Mouse (Mus musculus) heart, adult 2 months (tissue): ENCODE data around the gene Trmt61a. TPM values are rescaled to one million over a fixed set of nuclear protein-coding genes. Genes with fewer than 3 reads are reported as not detected.

Experiments used
- DNase-seq, 2 experiments: peaks; one replicate each; pipeline ENCODE4 v3.0.0; 2021
- H3K27ac ChIP-seq: fragments of 200-600 bp; 2 replicates; pipeline ENCODE4 v1.8.1; 2022
- H3K27me3 ChIP-seq: fragments of 200-500 bp; 2 replicates; pipeline ENCODE4 v1.6.1; 2012; ENCODE audit warnings: mild to moderate bottlenecking, low read length, inconsistent platforms, mixed read lengths; ENCODE audit not compliant: control insufficient read depth, insufficient read depth
- H3K36me3 ChIP-seq: fragments of 200-500 bp; 2 replicates; pipeline ENCODE4 v1.6.1; 2012; ENCODE audit warnings: low read length, inconsistent platforms; ENCODE audit not compliant: control insufficient read depth, insufficient read depth
- H3K4me1 ChIP-seq: fragments of 200-500 bp; 2 replicates; pipeline ENCODE4 v1.6.1; 2011; ENCODE audit warnings: low read length; ENCODE audit not compliant: control insufficient read depth, insufficient read depth
- H3K4me3 ChIP-seq: fragments of 200-600 bp; 2 replicates; pipeline ENCODE4 v1.8.1; 2022
- H3K79me2 ChIP-seq: fragments of 200-500 bp; replicated peaks from 2 replicates; pipeline ENCODE4 v1.6.1; 2012; ENCODE audit warnings: mild to moderate bottlenecking, inconsistent platforms, low read length, moderate library complexity, mixed read lengths; ENCODE audit not compliant: control insufficient read depth, insufficient read depth
- H3K9ac ChIP-seq: fragments of 200-500 bp; 2 replicates; pipeline ENCODE4 v1.6.1; 2012; ENCODE audit warnings: low read depth, mild to moderate bottlenecking, control low read depth, inconsistent platforms, low read length, mixed read lengths
- CTCF ChIP-seq: fragments of 200-600 bp; IDR thresholded peaks from 2 replicates; pipeline ENCODE4 v1.8.1; 2022; ENCODE audit warnings: antibody characterized with exemption, mild to moderate bottlenecking, moderate library complexity
- WGBS: fragments of 180-500 bp; shearing (Covaris S2); methylation state at CpG from one replicate; pipeline ENCODE4 v1.1.7; 2018; 5-methylcytosine and 5-hydroxymethylcytosine counted together
- intact Hi-C: fragments of 180-260 bp; cut with DNase I; formaldehyde crosslinking; loops from one replicate; pipeline ENCODE4 v1.15.1; 2025
- polyA plus RNA-seq: library from polyadenylated mRNA; depleted of rRNA; stranded (reverse); fragments of >200 nt; gene quantifications from 2 replicates; pipeline ENCODE4 v1.2.3, GENCODE M21; 2012; rRNA removed
- total RNA-seq, 2 experiments: library from RNA; stranded (reverse); gene quantifications; 2 replicates each; pipeline ENCODE4 v1.2.3; 2021

Gene Trmt61a
- total and polyA plus RNA-seq, 3 experiments, result 4.5 to 11.8 (median 5.4) TPM

DNA sequence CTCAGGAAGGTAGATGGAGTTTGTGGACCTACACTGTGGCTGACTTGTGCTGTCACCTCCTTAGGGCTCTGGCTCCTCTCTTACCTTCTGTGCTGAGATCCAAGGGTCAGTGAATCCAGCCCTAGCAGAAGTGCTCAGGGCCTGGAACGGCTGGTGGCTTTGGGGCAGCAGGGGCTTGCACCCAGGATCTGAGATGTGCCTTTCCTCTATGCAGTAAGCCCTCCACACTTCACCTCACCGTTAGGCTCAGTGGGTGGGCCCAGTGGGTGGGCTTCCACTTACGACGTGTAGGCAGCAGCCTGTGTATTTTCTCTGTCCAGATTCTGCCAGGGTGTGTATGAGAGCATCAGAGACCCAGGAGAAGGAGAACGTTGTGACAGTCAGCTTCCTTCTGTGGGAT, 55.0 kb downstream of the Trmt61a start:
- TF ChIP-seq CTCF, result no peak
- H3K27ac ChIP-seq, result peak overlapping the region; percentile 47; the same call in 1 of the 2 replicates
- no peak overlapping the region for H3K4me3 ChIP-seq
- no peaks in the 10 kb centered on the region for H3K36me3 ChIP-seq
- intact Hi-C loops, result loop anchor here (1.0 to 5.0 kb wide), 3 partner anchors 20 to 81 kb away; partner anchors contain the start of genes Apopt1 and Bag5
- no peak overlapping the region for H3K9ac ChIP-seq
- WGBS, result 66% methylated on average over 5 of the region's 5 CpGs
- no peaks in the 10 kb centered on the region for H3K27me3 ChIP-seq
- peaks cover 7% of the 10 kb centered on the region for H3K4me1 ChIP-seq
- H3K79me2 ChIP-seq, result no peaks in the 10 kb centered on the region
- no peak for DNase-seq

Other genes with a start within 250 kb of the Trmt61a start
- gene Tnfaip2, start 235.6 kb upstream of the Trmt61a start, total RNA-seq, result 10 to 100 TPM; 40.9 to 52.1 TPM
- 40.2 and 52.0 TPM in 2 replicates for gene Tnfaip2, start 235.6 kb upstream of the Trmt61a start, polyA plus RNA-seq
- under 1 TPM; 0.36 to 0.39 TPM for gene Gm266, start 192.3 kb upstream of the Trmt61a start, total RNA-seq
- gene Gm266, start 192.3 kb upstream of the Trmt61a start, polyA plus RNA-seq, result 0.23 and 0.88 TPM in 2 replicates
- 100 to 1,000 TPM; 160 to 170 TPM for gene Eif5, start 140.1 kb upstream of the Trmt61a start, total RNA-seq
- gene Eif5, start 140.1 kb upstream of the Trmt61a start, polyA plus RNA-seq, result 39.4 and 85.3 TPM in 2 replicates
- gene Mark3, start 103.6 kb upstream of the Trmt61a start, total RNA-seq, result 10 to 100 TPM; 50.6 to 52.5 TPM
- 18.1 and 28.2 TPM in 2 replicates for gene Mark3, start 103.6 kb upstream of the Trmt61a start, polyA plus RNA-seq
- gene Ckb, start 5.8 kb upstream of the Trmt61a start, total RNA-seq, result 10 to 100 TPM; 65.3 to 81.4 TPM
- gene Ckb, start 5.8 kb upstream of the Trmt61a start, polyA plus RNA-seq, result 115 and 120 TPM in 2 replicates
- 10 to 100 TPM; 18.8 to 22.8 TPM for gene Bag5, start 35.2 kb downstream of the Trmt61a start, total RNA-seq
- 9.8 and 15.9 TPM in 2 replicates for gene Bag5, start 35.2 kb downstream of the Trmt61a start, polyA plus RNA-seq
- 10 to 100 TPM; 32.0 to 36.3 TPM for gene Apopt1, start 35.2 kb downstream of the Trmt61a start, total RNA-seq
- gene Apopt1, start 35.2 kb downstream of the Trmt61a start, polyA plus RNA-seq, result 31.4 and 31.7 TPM in 2 replicates
- gene Klc1, start 80.7 kb downstream of the Trmt61a start, total RNA-seq, result 10 to 100 TPM; 83.8 to 83.9 TPM
- 80.8 and 105 TPM in 2 replicates for gene Klc1, start 80.7 kb downstream of the Trmt61a start, polyA plus RNA-seq
- gene Xrcc3, start 135.8 kb downstream of the Trmt61a start, total RNA-seq, result 1 to 10 TPM; 1.4 to 1.8 TPM
- 2.1 and 2.8 TPM in 2 replicates for gene Xrcc3, start 135.8 kb downstream of the Trmt61a start, polyA plus RNA-seq
- gene Zfyve21, start 136.1 kb downstream of the Trmt61a start, total RNA-seq, result 10 to 100 TPM; 65.1 to 74.8 TPM
- gene Zfyve21, start 136.1 kb downstream of the Trmt61a start, polyA plus RNA-seq, result 71.9 and 89.6 TPM in 2 replicates
- gene Ppp1r13b, start 230.0 kb downstream of the Trmt61a start, total RNA-seq, result 10 to 100 TPM; 18.0 to 18.1 TPM
- gene Ppp1r13b, start 230.0 kb downstream of the Trmt61a start, polyA plus RNA-seq, result 11.8 and 16.6 TPM in 2 replicates